Mouse (Mus musculus): Measurements from ENCODE around the gene Aox3. TPM values are rescaled to one million over a fixed set of nuclear protein-coding genes. Genes with fewer than 3 reads are reported as not detected.
A peak's percentile ranks its signal among the peaks of the same experiment; 100 is the strongest.

The Aox3 gene
- 1 to 10 TPM; 1.7 to 1.9 TPM for total RNA-seq (2021)
- long read RNA-seq: 0 reads

DNA sequence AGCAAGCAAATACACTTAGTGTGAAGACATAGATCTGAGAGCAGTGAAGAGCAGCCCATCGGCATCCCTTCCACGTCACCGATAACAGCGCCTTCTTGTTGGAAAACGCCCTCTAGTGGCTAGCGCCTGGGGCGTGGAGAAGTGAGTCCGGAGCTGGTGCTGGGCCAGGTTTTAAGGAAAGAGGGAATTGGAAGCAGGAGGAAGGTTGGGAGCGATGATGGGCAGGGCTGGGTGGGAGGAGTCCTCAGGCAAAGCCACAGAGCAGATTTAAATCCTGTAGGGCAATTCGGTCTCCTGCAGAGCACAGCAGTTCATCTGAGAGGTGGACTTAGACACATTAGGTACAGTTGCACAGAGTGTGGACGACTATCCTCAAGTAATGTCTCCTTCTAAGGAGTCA is at the start of gene Aox3:
Gene Aox3, plus strand, starts transcription at position 251 of the 400 bp plus-strand sequence.
- peak; percentile 40 to 81 for DNase-seq (ENCODE audit: low spot score in 2 of 2)

DNA sequence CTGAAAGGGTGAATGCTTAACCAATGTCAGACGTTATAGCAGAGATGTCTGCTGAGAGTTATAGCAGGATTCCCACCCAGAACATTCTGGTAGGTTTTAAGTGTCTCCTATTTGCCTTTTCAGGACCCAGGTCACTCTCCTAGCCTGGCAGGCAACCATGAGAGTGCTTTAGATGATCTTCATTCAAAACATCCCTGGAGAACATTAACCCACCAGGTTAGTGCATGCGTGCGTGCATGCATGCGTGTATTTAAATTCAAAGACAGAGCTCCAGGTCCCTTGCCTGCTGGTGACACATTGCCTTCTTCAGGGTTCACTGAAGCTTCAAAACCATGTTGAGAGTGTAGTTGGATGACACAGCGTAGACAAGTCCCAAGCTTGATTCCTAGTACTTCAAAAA is 47.8 kb upstream of the Aox3 start:
- no peak for DNase-seq (ENCODE audit: low spot score in 2 of 2)

DNA sequence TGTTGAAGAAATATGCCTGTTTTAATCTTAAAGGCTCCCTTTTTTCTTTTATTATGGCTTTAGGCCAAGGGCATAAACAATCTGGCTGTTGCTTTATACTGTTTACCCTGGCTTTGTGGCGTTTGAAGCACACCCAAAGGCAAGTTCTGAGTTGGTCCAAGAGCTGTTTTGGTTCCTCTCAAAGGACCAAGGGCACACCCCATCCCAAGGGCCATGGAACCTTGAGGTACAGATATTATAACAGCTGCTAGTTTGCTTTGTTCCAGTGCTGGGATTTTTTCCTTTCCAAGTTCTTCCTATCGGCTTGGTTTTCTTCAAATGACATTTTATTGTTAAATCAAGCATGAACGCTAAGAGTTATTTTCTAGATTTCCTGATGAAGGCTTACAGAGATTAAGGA is 47.3 kb upstream of the Aox3 start:
- no peak for DNase-seq (ENCODE audit: low spot score in 2 of 2)

DNA sequence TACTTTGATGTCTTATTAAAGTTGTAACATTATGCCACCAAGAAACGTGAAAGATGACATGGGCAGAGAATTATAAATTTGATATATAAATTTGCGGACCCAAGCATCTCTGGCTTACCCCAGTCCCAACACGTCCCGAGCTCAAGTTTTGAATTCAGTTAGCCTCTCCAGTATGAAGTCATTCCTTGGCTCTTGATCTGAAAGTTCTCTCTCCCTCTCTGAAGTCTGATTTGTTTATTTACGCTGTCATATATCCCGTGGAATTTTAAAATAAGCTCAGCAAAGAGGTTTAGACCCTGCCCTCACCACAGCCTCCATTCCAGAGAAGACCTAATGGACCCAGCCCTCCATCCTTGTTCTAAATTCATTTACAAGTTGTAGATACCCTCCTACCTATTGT is 43.7 kb upstream of the Aox3 start:
- DNase-seq (ENCODE audit: low spot score in 2 of 2): no peak

DNA sequence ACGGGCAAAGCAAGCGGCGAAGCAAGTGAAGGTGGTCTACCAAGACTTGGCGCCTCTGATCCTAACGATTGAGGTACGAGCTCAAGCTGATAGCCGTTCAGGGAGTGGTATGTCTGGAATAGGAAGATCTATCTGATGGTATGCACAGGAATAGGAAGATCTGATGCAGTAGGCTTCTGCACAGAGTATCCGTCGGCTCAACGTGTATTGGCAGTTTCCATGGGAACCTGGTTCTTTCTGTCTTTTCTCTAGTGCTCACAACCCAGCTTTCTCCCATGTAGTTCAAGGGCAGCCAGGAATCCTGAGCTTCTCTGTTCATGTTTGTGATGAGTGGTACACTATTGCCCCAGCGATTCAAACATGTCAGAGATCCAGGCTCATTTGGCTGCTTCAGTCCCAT is 42.8 kb upstream of the Aox3 start:
- peak in 1 of 2 experiments; percentile 28 for DNase-seq (ENCODE audit: low spot score in 2 of 2)

- no peak for DNase-seq (ENCODE audit: low spot score in 2 of 2)
Measured at GRCm38 (mm10) chr1:58071006-58071405, 41.9 kb upstream of the Aox3 start.

DNA sequence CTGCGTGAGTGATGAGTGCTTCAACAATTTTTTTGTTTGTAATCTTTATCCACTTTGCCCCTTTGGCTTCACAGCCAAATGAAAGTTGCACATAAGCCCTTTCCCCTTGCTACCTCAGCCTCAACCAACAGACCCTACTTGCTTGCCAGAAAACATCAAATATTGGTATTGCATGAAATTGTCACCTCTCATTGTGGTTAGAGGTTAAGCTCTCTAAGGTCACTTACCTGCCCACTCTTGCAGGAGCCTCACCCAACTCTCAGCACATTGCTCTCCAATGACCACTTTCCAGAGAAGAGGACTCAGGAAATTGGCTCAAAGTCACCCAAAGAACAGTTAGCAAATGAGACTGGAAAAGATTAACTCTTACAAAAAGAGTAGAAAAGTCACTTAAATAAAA is 41.4 kb upstream of the Aox3 start:
- no peak for DNase-seq (ENCODE audit: low spot score in 2 of 2)

DNA sequence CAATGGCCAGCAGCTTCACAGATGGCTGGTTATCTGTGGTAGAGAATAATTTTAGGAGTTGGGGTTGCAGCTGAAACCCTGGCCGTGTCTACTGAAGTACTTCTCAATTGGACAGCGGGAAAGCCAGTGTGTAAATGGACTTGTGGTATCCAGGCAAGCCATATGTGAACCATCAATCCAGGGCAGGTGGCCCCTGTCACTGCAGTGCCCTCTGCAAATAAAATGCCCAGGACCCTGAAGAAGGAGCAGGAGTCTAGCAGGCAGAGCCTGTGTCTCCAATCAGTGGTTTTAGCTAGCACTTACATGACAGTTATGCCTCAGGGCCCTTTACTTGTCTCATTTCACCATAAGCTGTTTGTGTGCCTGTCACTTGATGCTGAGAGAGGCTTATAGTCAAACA is 40.5 kb upstream of the Aox3 start:
- no peak for DNase-seq (ENCODE audit: low spot score in 2 of 2)

- no peak for DNase-seq (ENCODE audit: low spot score in 2 of 2)
Measured at GRCm38 (mm10) chr1:58072991-58073730, 39.8 kb upstream of the Aox3 start.

DNA sequence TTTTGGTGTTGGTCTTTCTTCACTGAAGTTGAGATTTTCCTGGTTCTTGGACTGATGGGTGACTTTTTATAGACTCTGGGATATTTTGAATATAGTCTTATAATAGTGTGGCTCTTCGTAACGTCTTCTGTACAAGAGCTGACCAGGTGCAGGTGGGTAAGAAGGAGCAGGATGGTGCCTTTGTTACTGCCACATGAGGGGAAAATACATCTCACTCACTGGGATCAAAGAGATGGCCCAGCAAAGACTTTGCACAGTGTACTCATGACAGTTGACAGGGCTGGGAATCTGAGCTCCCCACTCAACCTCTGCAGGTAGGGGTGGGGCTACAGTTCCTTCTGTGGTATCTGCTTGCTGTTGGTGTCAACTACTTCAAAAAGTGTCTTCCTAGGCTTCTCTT is 38.7 kb upstream of the Aox3 start:
- DNase-seq (ENCODE audit: low spot score in 2 of 2): no peak

DNA sequence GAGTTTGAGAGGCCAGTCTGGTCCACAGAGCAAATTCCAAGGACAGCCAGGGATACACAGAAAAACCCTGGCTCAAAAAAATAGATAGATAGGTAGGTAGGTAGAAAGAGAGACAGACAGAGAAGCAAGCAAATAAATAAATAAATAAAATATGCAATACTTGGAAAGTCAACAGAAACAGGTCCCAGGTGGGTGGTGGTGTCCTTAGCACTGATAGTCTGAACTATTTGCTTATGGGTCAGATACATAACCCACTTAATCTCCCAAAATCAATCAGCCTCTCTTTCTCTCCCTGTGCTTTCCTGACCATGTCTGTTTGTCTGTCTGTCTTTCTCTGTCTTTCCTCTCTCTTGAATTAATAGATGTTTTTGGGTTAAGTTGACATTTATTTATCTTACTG is 35.0 kb upstream of the Aox3 start:
- DNase-seq (ENCODE audit: low spot score in 2 of 2): no peak

DNA sequence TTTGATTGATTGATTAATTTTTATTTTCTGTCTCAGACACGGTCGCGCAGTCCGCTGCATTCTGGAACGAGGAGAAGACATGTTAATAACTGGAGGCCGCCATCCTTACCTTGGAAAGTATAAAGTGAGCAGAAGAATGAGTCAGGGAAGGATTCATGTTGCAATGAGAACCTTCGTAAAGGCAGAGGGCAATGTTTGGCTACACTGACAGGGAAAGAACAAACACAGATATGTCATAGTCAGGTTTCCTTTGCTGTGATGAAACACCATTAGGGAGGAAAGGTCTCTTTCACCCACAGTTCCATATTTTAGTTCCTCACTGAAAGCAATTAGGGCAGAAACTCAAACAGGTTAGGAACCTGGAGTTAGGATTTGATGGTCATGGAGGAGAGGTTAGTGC is 34.5 kb upstream of the Aox3 start:
- DNase-seq (ENCODE audit: low spot score in 2 of 2): no peak

GRCm38 (mm10) chr1:58079689-58080088 is 33.2 kb upstream of the Aox3 start:
- no peak for DNase-seq (ENCODE audit: low spot score in 2 of 2)

- DNase-seq (ENCODE audit: low spot score in 2 of 2): no peak
Measured at GRCm38 (mm10) chr1:58080446-58080845, 32.5 kb upstream of the Aox3 start.

GRCm38 (mm10) chr1:58081356-58081755 is 31.6 kb upstream of the Aox3 start:
- DNase-seq (ENCODE audit: low spot score in 2 of 2): no peak

DNA sequence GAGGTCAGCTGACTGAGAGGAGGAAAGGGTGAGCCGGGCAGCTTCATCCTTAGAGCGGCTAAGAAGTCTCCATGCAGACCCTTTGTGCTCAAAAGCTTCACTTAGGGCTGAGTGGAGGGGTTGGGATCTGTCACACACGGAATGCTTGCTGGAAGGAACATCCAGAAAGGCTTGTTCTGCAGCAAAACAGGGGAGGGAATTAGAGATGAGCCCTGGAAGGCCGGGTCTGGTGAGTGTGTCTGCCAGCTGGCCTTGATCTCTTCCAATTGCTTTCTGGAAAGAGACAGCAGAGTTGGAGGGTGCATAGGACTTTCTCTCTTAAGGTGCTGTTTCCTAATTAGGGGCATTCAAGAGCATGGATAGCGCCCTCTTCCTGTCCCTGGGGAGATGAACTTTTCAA is 23.6 kb upstream of the Aox3 start:
- no peak for DNase-seq (ENCODE audit: low spot score in 2 of 2)

DNA sequence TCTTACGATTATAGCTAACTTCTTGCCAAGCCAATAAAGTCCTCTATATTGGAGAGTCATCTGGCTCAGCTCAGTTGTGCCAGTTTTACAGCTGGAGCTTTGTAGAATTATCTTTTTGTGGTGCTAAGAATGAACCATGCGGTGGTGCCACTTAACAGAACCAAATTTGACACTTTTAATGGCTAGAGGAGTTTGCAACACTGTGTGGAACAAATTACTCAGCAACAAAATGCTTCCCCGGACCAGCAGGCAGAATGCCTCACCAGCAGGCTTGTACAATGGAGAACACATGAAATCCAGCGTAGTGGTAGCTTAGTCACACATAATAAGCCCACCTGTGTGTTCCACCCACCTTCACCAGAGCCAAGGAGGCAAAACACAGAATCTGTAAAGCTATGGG is 22.7 kb upstream of the Aox3 start:
- peak in 1 of 2 experiments; percentile 15 for DNase-seq (ENCODE audit: low spot score in 2 of 2)

- DNase-seq (ENCODE audit: low spot score in 2 of 2): no peak
Measured at GRCm38 (mm10) chr1:58091213-58091612, 21.7 kb upstream of the Aox3 start.

- no peak for DNase-seq (ENCODE audit: low spot score in 2 of 2)
Measured at GRCm38 (mm10) chr1:58091992-58092560, 20.9 kb upstream of the Aox3 start.

DNA sequence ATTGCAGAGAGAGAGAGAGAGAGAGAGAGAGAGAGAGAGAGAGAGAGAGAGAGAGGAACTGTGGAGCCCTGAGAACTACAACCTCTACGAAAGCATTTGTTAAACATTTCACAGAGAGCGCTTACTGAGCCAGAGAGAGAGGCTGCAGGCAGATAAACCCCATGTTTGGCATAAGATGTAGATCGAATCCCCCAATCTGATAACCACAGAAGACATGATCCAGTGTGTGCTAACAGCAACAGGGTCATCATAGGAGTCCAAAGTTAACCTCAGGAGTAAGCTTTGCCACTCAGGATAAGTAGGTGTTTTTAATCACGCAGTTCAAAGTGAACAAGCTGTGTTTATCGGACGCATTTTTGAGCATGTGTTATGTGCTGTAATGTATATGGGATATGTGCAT is 15.6 kb upstream of the Aox3 start:
- DNase-seq (ENCODE audit: low spot score in 2 of 2): no peak

- DNase-seq (ENCODE audit: low spot score in 2 of 2): no peak
Measured at GRCm38 (mm10) chr1:58099119-58099518, 13.8 kb upstream of the Aox3 start.

- no peak for DNase-seq (ENCODE audit: low spot score in 2 of 2)
Measured at GRCm38 (mm10) chr1:58101531-58102146, 11.3 kb upstream of the Aox3 start.

- no peak for DNase-seq (ENCODE audit: low spot score in 2 of 2)
Measured at GRCm38 (mm10) chr1:58102494-58102893, 10.4 kb upstream of the Aox3 start.
